ENCODE assay signal across 1 mouse cellular context in genomic region chr15:100022923-100023322, GRCm38 (mm10).
TF ChIP-seq lines count a peak whose summit lies in the region.

No protein-coding gene starts in this region.

TF ChIP-seq in MEL, 35 proteins besides CTCF, POLR2A, EP300 and RAD21 (continued from another document):
- TF ChIP-seq MAX (IDR thresholded peaks at IDR 0.05; ENCODE audit: low read length), result no peak
- no peak for TF ChIP-seq TCF12 (IDR thresholded peaks at IDR 0.05; ENCODE audit: low read depth, low read length)
- no peak for TF ChIP-seq GABPA (IDR thresholded peaks at IDR 0.05; ENCODE audit: low read depth, low read length)
- no peak for TF ChIP-seq HCFC1 (IDR thresholded peaks at IDR 0.05; ENCODE audit: low read depth, low read length)
- no peak for TF ChIP-seq NELFE (IDR thresholded peaks at IDR 0.05; ENCODE audit: low read depth, low read length)
TF ChIP-seq in MEL: peak in this region for 9.
